In genomic region chr13:31779281-31779981, GRCm38 (mm10) we compare ENCODE assay signal across 18 mouse cellular contexts. TPM values are rescaled to one million over a fixed set of nuclear protein-coding genes. Genes with fewer than 3 reads are reported as not detected.
DNase-seq lines count a peak whose midpoint lies in the region; ATAC-seq lines count a peak whose summit lies in the region.
"Had no signal": no experiment of that assay in that cellular context is flagged by ENCODE, and none has a peak within 500 bp of the region (broad histone marks: within the 10 kb centered on the region; RNA-seq: fewer than 3 reads in every experiment).

No protein-coding gene starts in this region.

- peak overlapping the region; percentile 24 for H3K4me2 ChIP-seq in kidney, embryonic 15.5 days
- 0 out of 2 replicates have a peak overlapping the region, but pooled peaks have one; percentile 2 for H3K4me2 ChIP-seq in liver, embryonic 11.5 days
- H3K4me2 ChIP-seq: midbrain, embryonic 12.5 days had no signal

- peak overlapping the region; percentile 30; the same call in 1 of the 2 replicates for H3K27ac ChIP-seq in kidney, embryonic 15.5 days
- no peak overlapping the region for H3K27ac ChIP-seq in liver, embryonic 11.5 days (ENCODE audit: low read depth, low read length)
- H3K27ac ChIP-seq: midbrain, embryonic 12.5 days had no signal

- H3K36me3 ChIP-seq in kidney, embryonic 15.5 days: no peaks in the 10 kb centered on the region
- no peaks in the 10 kb centered on the region for H3K36me3 ChIP-seq in liver, embryonic 11.5 days (ENCODE audit: control insufficient read depth, insufficient read depth, low read length)
- H3K36me3 ChIP-seq: midbrain, embryonic 12.5 days had no signal

- ATAC-seq in kidney, embryonic 15.5 days (replicated peaks; ENCODE audit: low FRiP score): peak; percentile 86
- ATAC-seq in liver, embryonic 11.5 days (replicated peaks; ENCODE audit: low FRiP score): 0 out of 2 replicates have a peak, but pooled peaks have one; percentile 49
- ATAC-seq: hindbrain, embryonic 16.5 days had no signal

- H3K4me1 ChIP-seq in kidney, embryonic 15.5 days: peaks cover 18% of the 10 kb centered on the region
- H3K4me1 ChIP-seq in liver, embryonic 11.5 days (replicated peaks; ENCODE audit: control insufficient read depth, insufficient read depth, low read length): no peaks in the 10 kb centered on the region
- H3K4me1 ChIP-seq: midbrain, embryonic 12.5 days had no signal

- no peaks in the 10 kb centered on the region for H3K9me3 ChIP-seq in kidney, embryonic 15.5 days (replicated peaks)
- H3K9me3 ChIP-seq in liver, embryonic 11.5 days (ENCODE audit: control insufficient read depth, low read length): no peaks in the 10 kb centered on the region
- H3K9me3 ChIP-seq: midbrain, embryonic 12.5 days had no signal

- peak; percentile 9 for DNase-seq in adrenal gland, adult 2 months
- no peak for DNase-seq in adrenal gland, adult 18-20 months (ENCODE audit: low spot score in 2 of 2)
- DNase-seq in kidney, postnatal 10 days: no peak
- DNase-seq in ES-CJ7 (ENCODE audit: low read depth, low spot score): peak; percentile 62
- DNase-seq in liver, embryonic 11.5 days (ENCODE audit: low spot score): no peak
- no peak for DNase-seq in right cerebral cortex, adult 2 months (ENCODE audit: low spot score in 2 of 2)
- no peak for DNase-seq in spleen, postnatal 4 days (ENCODE audit: low spot score in 2 of 2)
- DNase-seq: cerebellum, adult 18-20 months; heart, postnatal 10 days; kidney, adult 8-10 months; left cerebral cortex, postnatal 4 days; lung, postnatal 36 days; right cerebral cortex, postnatal 4 days; thymus, postnatal 36 days had no signal

- H3K4me3 ChIP-seq in kidney, embryonic 15.5 days (replicated peaks): no peak overlapping the region
- no peak overlapping the region for H3K4me3 ChIP-seq in liver, embryonic 11.5 days (ENCODE audit: low read depth, low read length)
- H3K4me3 ChIP-seq: midbrain, embryonic 12.5 days; myocyte had no signal

- WGBS in kidney, embryonic 15.5 days: 47% methylated on average over 17 of the region's 17 CpGs
- WGBS in liver, embryonic 11.5 days: 62% methylated on average over 17 of the region's 17 CpGs

- no peak overlapping the region for H3K9ac ChIP-seq in kidney, embryonic 15.5 days
- no peak overlapping the region for H3K9ac ChIP-seq in liver, embryonic 11.5 days (ENCODE audit: low read depth, low read length)
- H3K9ac ChIP-seq: midbrain, embryonic 12.5 days had no signal

- no peaks in the 10 kb centered on the region for H3K27me3 ChIP-seq in kidney, embryonic 15.5 days
- H3K27me3 ChIP-seq in liver, embryonic 11.5 days (replicated peaks; ENCODE audit: control insufficient read depth, insufficient read depth, low read length): no peaks in the 10 kb centered on the region
- H3K27me3 ChIP-seq: midbrain, embryonic 12.5 days had no signal

RNA-seq across cellular contexts. Expression of gene Foxc1, which starts 27.0 kb away (rescaled TPM):
- total RNA-seq in adrenal gland, adult 2 months (2021): 1 to 10 TPM; 6.6 to 7.3 TPM
- polyA plus RNA-seq in adrenal gland, adult 2 months (2012; rRNA removed): 10.9 and 11.3 TPM in 2 replicates
- total RNA-seq in adrenal gland, adult 18-20 months (2021): 1 to 10 TPM; 4.2 to 7.1 TPM
- polyA plus RNA-seq in kidney, embryonic 15.5 days (2015; fragmentation: Nextera tagmentation; extraction: Ambion mirVana): 4.1 and 5.2 TPM in 2 replicates
- polyA plus RNA-seq in liver, embryonic 11.5 days (2014; fragmentation: Nextera tagmentation; extraction: Ambion mirVana): 0.45 and 0.47 TPM in 2 replicates

Comparison
In these comparisons a context has a peak if more than half of its experiments do, and no peak if none do; other contexts are left out.
1. DNase-seq: peak in adrenal gland, adult 2 months (single experiment) and ES-CJ7 (single experiment); none in adrenal gland, adult 18-20 months (0 of 2), kidney, postnatal 10 days (single experiment), liver, embryonic 11.5 days (single experiment), right cerebral cortex, adult 2 months (0 of 2) and spleen, postnatal 4 days (0 of 2).